Mouse (Mus musculus) embryonic fibroblast, embryonic 13.5 days (primary cell): Measurements from ENCODE around the gene Oasl2. TPM values are rescaled to one million over a fixed set of nuclear protein-coding genes. Genes with fewer than 3 reads are reported as not detected.
"Not testable (repeated sequence)": the region's sequence is repeated elsewhere in the genome, so short reads cannot be mapped to it uniquely, and the experiment has no call there.

Experiments
- H3K27ac ChIP-seq: 2 replicates; pipeline ENCODE4 v1.5.1; 2012; ENCODE audit warnings: low read length, control low read depth, inconsistent platforms; ENCODE audit not compliant: insufficient read depth
- H3K4me1 ChIP-seq: 2 replicates; pipeline ENCODE4 v1.6.1; 2011; ENCODE audit warnings: low read length; ENCODE audit not compliant: control insufficient read depth, insufficient read depth
- H3K4me3 ChIP-seq: 2 replicates; pipeline ENCODE4 v1.5.1; 2011; ENCODE audit warnings: mild to moderate bottlenecking, control low read depth, low read length; ENCODE audit not compliant: insufficient read depth
- CTCF ChIP-seq: IDR thresholded peaks from 2 replicates; pipeline ENCODE4 v1.5.1; 2011; ENCODE audit warnings: mild to moderate bottlenecking, control low read depth, low read length, moderate library complexity, borderline replicate concordance; ENCODE audit not compliant: insufficient read depth
- POLR2A ChIP-seq: IDR thresholded peaks from 2 replicates; pipeline ENCODE4 v1.6.1; 2011; ENCODE audit warnings: low read depth, mild to moderate bottlenecking, control low read depth, low read length, moderate library complexity
- polyA plus RNA-seq: library from polyadenylated mRNA; stranded (reverse); fragments of >200 nt; gene quantifications from 2 replicates; pipeline ENCODE4 v1.2.4, GENCODE M21; 2011; ENCODE audit warnings: low read depth; ENCODE audit not compliant: missing spikeins, insufficient read length

The Oasl2 gene
- polyA plus RNA-seq, 1 experiment, result 32.2 TPM

DNA sequence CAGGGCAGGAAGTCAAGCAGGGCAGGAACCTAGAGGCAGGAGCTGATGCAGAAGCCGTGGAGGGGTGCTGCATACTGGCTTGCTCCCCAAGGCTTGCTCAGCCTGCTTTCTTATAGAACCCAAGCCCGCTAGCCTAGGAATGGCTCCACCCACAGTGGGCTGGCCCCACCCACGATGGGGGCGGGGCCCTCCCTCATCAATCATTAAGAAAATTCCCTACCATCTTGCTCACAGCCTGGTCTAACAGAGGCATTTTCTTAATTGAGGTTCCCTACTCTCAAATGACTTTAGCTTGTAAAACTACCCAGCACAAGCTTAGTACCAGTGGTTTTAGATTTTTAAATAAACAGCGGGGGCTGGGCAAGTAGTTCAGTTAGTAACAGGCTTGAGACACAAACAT is 34.9 kb downstream of the Oasl2 start:
- Histone ChIP-seq H3K27ac (no peak overlapping the region), H3K4me3 (no peak overlapping the region), H3K4me1 (no peaks in the 10 kb centered on the region)
- no peak for TF ChIP-seq POLR2A
- no peak for TF ChIP-seq CTCF

DNA sequence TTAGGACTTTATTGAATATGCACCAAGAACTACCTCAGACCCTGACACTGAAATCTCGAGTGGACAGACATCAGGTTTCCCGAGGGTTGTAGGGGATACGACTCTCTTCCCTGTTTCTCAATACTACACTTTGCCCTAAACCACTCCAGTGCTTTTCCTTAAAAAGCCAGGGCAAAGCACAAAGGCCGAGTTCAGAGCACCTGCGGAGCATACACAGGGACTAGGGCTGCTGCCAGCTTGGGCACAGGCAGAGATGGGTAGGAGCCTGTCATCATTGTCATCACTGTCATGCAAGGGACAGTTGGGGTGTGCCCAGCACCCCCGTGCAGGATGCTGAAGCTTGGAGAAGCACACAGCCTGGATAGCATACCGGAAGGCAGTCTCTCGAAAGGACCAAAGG is 36.5 kb downstream of the Oasl2 start:
- no peak for TF ChIP-seq POLR2A
- no peak for TF ChIP-seq CTCF
- Histone ChIP-seq H3K4me1 (no peaks in the 10 kb centered on the region), H3K4me3 (no peak overlapping the region), H3K27ac (no peak overlapping the region)

- H3K4me1 ChIP-seq, result no peaks in the 10 kb centered on the region
- no peak overlapping the region for H3K27ac ChIP-seq
- H3K4me3 ChIP-seq, result no peak overlapping the region
- TF ChIP-seq POLR2A (no peak), CTCF (no peak)
Measured at GRCm38 (mm10) chr5:114935838-114936237, 39.1 kb downstream of the Oasl2 start.

DNA sequence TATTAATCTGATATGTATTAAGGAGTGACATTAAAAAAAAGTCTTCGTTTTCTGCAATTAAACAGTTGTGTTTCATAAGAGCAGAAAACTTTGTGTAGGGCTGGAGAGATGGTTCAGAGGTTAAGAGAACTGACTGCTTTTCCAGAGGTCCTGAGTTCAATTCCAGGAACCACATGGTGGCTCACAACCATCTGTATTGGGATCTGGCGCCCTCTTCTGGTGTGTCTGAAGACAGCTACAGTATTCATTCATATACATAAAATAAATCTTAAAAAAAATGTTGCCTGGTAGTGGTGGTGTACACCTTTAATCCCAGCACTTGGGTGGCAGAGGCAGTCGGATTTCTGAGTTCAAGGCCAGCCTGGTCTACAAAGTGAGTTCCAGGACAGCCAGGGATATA is 44.4 kb downstream of the Oasl2 start:
- not testable (repeated sequence) for H3K27ac ChIP-seq, H3K4me1 ChIP-seq, H3K4me3 ChIP-seq

DNA sequence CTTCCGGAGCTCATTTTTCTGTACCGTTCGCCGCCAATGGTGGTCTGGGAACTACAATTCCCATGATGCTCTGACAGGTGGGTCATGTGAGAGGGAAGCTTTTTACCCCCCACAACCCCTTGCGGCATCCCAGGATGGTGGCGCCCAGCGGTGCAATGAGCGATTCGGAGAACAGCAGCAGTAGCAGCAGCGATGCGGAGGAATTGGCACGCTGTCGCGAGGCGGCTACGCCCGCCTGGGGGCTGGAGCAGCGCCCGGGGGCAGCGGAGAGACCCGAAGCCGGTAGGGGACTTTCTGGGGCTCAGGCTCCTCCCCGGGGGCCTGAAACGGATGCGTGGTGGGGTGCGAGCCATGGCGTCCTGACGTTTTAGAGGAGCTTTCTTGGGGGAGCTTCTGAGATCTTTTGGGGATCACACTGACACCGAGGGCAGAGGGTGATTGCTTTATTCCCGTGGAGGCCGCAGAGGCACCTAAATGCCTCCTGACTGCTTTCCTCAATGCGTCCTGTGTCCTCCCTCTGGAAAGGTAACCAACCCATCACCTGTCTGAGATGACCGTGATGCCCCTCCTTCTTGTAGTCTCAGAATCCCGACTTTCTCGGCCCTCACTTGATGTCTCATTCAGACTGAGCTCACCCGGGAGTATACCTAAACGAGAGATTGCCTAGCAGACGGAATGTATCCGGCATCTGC is 45.5 kb downstream of the Oasl2 start, which contains the start of gene 2210016L21Rik:
2210016L21Rik (plus strand) TSS at position 85 of the 692 bp plus-strand sequence.
- TF ChIP-seq CTCF (no peak), POLR2A (peak; percentile 94)
- peak within 1 kb of the TSS; percentile 98 for H3K4me3 ChIP-seq
- no peaks in the 10 kb centered on the region for H3K4me1 ChIP-seq
- no peak within 1 kb of the TSS for H3K27ac ChIP-seq

- Histone ChIP-seq H3K27ac (no peak overlapping the region), H3K4me1 (no peaks in the 10 kb centered on the region), H3K4me3 (peak overlapping the region; percentile 98)
- TF ChIP-seq POLR2A, result no peak
- TF ChIP-seq CTCF, result no peak
Measured at GRCm38 (mm10) chr5:114942766-114943130, 46.0 kb downstream of the Oasl2 start.

- TF ChIP-seq CTCF (no peak), POLR2A (no peak)
- no peak overlapping the region for H3K27ac ChIP-seq
- H3K4me3 ChIP-seq, result no peak overlapping the region
- no peaks in the 10 kb centered on the region; the same call in 1 of the 2 replicates for H3K4me1 ChIP-seq
Measured at GRCm38 (mm10) chr5:114945072-114945471, 48.3 kb downstream of the Oasl2 start.

DNA sequence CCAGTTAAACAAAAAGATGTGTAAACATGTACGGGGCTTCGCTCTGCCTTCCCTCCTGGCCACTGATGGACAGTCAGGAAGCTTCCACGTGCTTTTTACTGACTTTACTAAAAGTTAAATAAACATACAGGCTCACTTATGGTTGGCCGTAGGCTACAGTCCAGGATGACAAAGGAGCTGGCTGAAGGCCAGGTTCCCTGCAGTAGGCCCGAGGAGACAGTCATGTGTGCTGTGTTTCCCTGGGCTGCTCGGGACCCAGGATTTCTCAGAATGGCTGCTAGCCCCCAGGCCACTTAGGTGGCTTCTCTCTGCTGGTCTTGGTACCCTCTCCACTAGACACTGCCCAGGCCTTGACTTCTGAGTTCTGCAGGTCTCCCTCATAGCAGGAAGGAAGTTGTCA is 52.2 kb downstream of the Oasl2 start:
- H3K27ac ChIP-seq, result no peak overlapping the region
- H3K4me3 ChIP-seq, result no peak overlapping the region
- no peaks in the 10 kb centered on the region; the same call in 1 of the 2 replicates for H3K4me1 ChIP-seq
- TF ChIP-seq POLR2A (no peak), CTCF (no peak)

GRCm38 (mm10) chr5:114949316-114949715 is 52.6 kb downstream of the Oasl2 start:
- TF ChIP-seq CTCF, result no peak
- TF ChIP-seq POLR2A, result no peak
- H3K27ac ChIP-seq, result no peak overlapping the region
- H3K4me3 ChIP-seq, result no peak overlapping the region
- no peaks in the 10 kb centered on the region; the same call in 1 of the 2 replicates for H3K4me1 ChIP-seq

DNA sequence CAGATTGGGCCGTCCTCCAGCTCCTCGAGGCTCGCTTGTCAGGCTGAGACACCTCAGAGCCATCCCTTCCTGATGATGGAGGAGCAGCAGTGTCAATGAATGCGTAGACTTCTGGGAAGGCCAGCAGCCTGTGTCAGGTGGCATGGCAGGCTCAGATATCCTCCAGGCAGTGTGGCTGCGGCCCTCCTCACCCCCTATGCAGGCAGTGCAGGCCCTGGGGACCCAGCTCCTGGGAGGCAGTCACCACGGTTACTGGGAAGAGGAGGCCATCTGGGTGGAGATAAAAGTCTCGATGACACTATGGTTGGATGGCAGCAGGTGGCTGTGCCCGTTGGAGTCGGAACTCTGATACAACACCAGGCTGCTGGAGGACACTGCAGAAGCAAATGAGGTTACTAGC is 53.1 kb downstream of the Oasl2 start:
- Histone ChIP-seq H3K4me3 (no peak overlapping the region), H3K4me1 (no peaks in the 10 kb centered on the region; the same call in 1 of the 2 replicates), H3K27ac (no peak overlapping the region)
- TF ChIP-seq POLR2A (no peak), CTCF (no peak)

DNA sequence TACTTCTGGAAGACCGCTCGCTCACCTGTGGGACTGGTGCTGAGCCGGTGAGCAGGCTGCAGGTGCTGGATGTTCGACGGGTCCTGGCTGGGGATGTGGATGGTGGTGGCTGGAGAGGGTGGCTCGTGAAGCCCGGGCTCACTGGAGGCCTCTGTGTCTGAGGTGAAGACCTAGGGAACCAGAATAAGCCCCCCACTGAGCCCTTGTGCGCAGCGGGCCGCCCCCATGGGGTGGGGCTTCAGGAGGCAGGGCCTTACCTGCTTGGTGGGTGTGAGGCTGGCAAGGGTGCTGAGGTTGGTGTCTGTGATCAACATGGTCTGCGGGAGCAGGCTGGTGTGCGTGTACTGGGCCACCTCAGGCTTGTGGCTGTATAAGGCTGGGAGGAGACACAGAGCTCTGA is 53.9 kb downstream of the Oasl2 start:
- H3K4me1 ChIP-seq, result no peaks in the 10 kb centered on the region; the same call in 1 of the 2 replicates
- H3K4me3 ChIP-seq, result no peak overlapping the region
- TF ChIP-seq POLR2A (no peak), CTCF (no peak)
- no peak overlapping the region for H3K27ac ChIP-seq
